Mouse (Mus musculus): ENCODE data around the gene Eef2k. TPM values are rescaled to one million over a fixed set of nuclear protein-coding genes. Genes with fewer than 3 reads are reported as not detected.
"Not testable (repeated sequence)": the region's sequence is repeated elsewhere in the genome, so short reads cannot be mapped to it uniquely, and the experiment has no call there.

Eef2k gene
- polyA plus RNA-seq, 1 experiment from 2014 or later: 20.6 TPM

GRCm38 (mm10) chr7:120897054-120897453 is 54.4 kb downstream of the Eef2k start:
- no peak for ATAC-seq (ENCODE audit: low FRiP score)
- Histone ChIP-seq H3K9ac (no peak overlapping the region), H3K4me1 (peaks cover 6% of the 10 kb centered on the region; the same call in 1 of the 2 replicates), H3K36me3 (replicated peaks) (peaks cover 4% of the 10 kb centered on the region), H3K9me3 (no peaks in the 10 kb centered on the region), H3K27ac (no peak overlapping the region), H3K27me3 (no peaks in the 10 kb centered on the region), H3K4me3 (replicated peaks) (no peak overlapping the region), H3K4me2 (no peak overlapping the region)
- 95% methylated on average over 7 of the region's 7 CpGs for WGBS

DNA sequence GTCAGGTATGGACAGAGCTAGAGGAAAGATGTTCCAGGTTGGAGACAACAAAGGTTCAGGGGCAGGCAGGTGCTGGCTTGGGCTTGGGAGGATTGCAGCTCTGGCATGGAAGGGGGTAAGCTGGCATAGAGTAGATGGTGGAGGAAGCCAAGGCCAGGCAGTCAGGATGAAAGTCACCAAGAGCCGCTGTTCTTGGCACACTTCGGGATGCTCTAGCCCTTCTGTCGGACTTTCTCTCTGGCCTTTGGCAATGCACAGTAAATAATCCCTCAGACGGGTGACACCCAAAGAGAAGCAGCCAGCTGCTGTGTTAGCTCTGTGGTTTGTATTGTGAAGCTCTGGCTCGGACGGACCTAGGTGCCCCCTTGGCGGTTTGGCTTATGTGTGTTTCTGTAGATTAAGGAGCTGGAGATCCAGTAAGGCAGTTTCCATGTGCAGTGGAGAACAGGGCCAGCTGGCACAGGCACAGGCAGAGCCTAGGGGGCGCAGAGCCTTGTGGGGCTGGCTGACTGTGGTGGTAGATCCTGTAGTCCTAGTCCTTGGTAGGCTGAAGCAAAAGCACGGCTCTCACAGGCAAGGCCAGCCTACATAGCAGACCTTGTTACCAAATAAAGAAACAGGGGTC is 55.2 kb downstream of the Eef2k start:
- H3K36me3 ChIP-seq (replicated peaks): peaks cover 4% of the 10 kb centered on the region
- no peaks in the 10 kb centered on the region for H3K27me3 ChIP-seq
- H3K4me2 ChIP-seq: no peak overlapping the region
- H3K27ac ChIP-seq: no peak overlapping the region
- no peaks in the 10 kb centered on the region for H3K9me3 ChIP-seq
- H3K4me3 ChIP-seq (replicated peaks): no peak overlapping the region
- H3K9ac ChIP-seq: no peak overlapping the region
- 88% methylated on average over 9 of the region's 9 CpGs for WGBS
- H3K4me1 ChIP-seq: peaks cover 8% of the 10 kb centered on the region
- ATAC-seq (ENCODE audit: low FRiP score): no peak

GRCm38 (mm10) chr7:120900191-120900590 is 57.6 kb downstream of the Eef2k start:
- peaks cover 16% of the 10 kb centered on the region for H3K4me1 ChIP-seq
- H3K9ac ChIP-seq: no peak overlapping the region
- 64% methylated on average over 4 of the region's 4 CpGs for WGBS
- H3K27me3 ChIP-seq: no peaks in the 10 kb centered on the region
- H3K36me3 ChIP-seq (replicated peaks): peaks cover 4% of the 10 kb centered on the region
- no peaks in the 10 kb centered on the region for H3K9me3 ChIP-seq
- H3K27ac ChIP-seq: no peak overlapping the region
- H3K4me2 ChIP-seq: no peak overlapping the region
- H3K4me3 ChIP-seq (replicated peaks): no peak overlapping the region
- no peak for ATAC-seq (ENCODE audit: low FRiP score)

DNA sequence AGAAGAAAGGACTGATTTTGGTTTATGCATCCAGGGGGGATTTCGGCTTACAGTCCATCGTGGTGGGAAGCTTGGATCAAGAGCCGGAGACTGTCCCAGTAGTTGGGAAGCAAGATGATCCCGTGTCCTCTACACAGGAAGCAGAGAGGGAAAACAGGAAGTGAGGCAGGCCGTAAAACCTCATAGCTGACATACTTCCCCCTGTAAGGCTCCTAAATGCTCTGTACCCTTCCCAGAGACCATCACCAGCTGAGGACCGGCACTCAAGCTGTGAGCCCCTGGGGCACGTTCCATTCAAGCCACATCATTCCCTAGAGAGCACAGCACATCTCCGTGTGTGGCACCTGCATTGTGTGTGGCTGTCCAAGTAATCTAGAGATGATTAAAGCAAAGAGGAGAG is 59.1 kb downstream of the Eef2k start:
- Histone ChIP-seq H3K9me3 (no peaks in the 10 kb centered on the region), H3K4me3 (replicated peaks) (no peak overlapping the region), H3K4me1 (peaks cover 16% of the 10 kb centered on the region), H3K36me3 (replicated peaks) (no peaks in the 10 kb centered on the region; the same call in 1 of the 2 replicates), H3K27me3 (no peaks in the 10 kb centered on the region), H3K27ac (no peak overlapping the region), H3K9ac (no peak overlapping the region), H3K4me2 (no peak overlapping the region)
- ATAC-seq (ENCODE audit: low FRiP score): no peak
- WGBS: 54% methylated on average over 8 of the region's 8 CpGs

DNA sequence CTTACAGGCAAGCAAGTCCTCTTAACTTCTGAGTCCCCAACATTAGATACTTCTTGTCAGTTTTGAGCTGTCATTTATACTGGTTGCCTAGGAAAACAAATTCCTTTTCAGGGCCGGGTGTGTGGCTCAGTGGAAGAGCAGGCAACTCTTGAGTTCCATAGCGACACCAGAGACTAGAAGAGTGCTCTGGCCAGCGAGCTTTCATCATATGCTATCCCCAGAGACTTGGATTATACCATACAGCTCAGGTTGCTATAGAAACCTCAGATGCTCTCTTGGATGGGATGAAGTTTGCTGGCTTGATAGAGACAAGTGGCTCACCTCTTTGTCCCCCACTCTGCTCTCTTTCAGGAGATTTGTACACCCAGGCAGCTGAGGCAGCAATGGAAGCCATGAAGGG is 60.3 kb downstream of the Eef2k start:
- no peak overlapping the region for H3K4me2 ChIP-seq
- no peak overlapping the region for H3K27ac ChIP-seq
- no peaks in the 10 kb centered on the region; the same call in 1 of the 2 replicates for H3K36me3 ChIP-seq (replicated peaks)
- H3K9me3 ChIP-seq: no peaks in the 10 kb centered on the region
- 0 out of 2 replicates have a peak, but pooled peaks have one; percentile 44 for ATAC-seq (ENCODE audit: low FRiP score)
- no peaks in the 10 kb centered on the region for H3K27me3 ChIP-seq
- WGBS: 50% methylated on average over 3 of the region's 3 CpGs
- no peak overlapping the region for H3K9ac ChIP-seq
- H3K4me3 ChIP-seq (replicated peaks): no peak overlapping the region
- peaks cover 16% of the 10 kb centered on the region for H3K4me1 ChIP-seq

DNA sequence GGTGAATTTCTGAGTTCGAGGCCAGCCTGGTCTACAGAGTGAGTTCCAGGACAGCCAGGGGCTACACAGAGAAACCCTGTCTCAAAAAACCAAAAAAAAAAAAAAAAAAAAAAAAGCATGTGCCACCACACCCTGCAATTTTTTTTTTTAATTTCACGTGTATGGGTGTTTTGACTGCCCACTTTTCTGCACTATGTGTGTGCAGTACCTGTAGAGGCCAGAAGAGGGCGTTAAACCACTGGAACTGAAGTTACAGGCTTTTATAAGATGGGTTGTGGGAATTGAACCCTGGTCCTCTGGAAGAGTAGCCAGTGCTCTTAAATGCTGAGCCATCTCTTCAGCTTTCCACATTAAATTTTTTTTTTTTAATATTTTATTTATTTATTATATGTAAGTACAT is 67.5 kb downstream of the Eef2k start:
- WGBS: 70% methylated on average over 3 of the region's 3 CpGs
- H3K9ac ChIP-seq; H3K4me3 ChIP-seq (replicated peaks); H3K4me2 ChIP-seq; H3K36me3 ChIP-seq (replicated peaks); H3K4me1 ChIP-seq; H3K27ac ChIP-seq; H3K9me3 ChIP-seq; H3K27me3 ChIP-seq; ATAC-seq (ENCODE audit: low FRiP score): not testable (repeated sequence)

GRCm38 (mm10) chr7:120911268-120911667 is 68.6 kb downstream of the Eef2k start:
- ATAC-seq (ENCODE audit: low FRiP score): not testable (repeated sequence)

GRCm38 (mm10) chr7:120913332-120913731 is 70.7 kb downstream of the Eef2k start:
- 37% methylated on average over 1 of the region's 1 CpGs for WGBS
- Histone ChIP-seq H3K4me1 (no peaks in the 10 kb centered on the region; the same call in 1 of the 2 replicates), H3K36me3 (replicated peaks) (no peaks in the 10 kb centered on the region), H3K4me2 (no peak overlapping the region), H3K9ac (no peak overlapping the region), H3K9me3 (no peaks in the 10 kb centered on the region), H3K27me3 (no peaks in the 10 kb centered on the region), H3K27ac (no peak overlapping the region), H3K4me3 (replicated peaks) (no peak overlapping the region)
- no peak for ATAC-seq (ENCODE audit: low FRiP score)

More at GRCm38 (mm10) chr7:120911268-120911667, 68.6 kb downstream of the Eef2k start:
- WGBS: 86% methylated on average over 6 of the region's 6 CpGs
- H3K27me3 ChIP-seq; H3K4me1 ChIP-seq; H3K27ac ChIP-seq; H3K4me2 ChIP-seq; H3K36me3 ChIP-seq (replicated peaks); H3K4me3 ChIP-seq (replicated peaks); H3K9me3 ChIP-seq; H3K9ac ChIP-seq: not testable (repeated sequence)

DNA sequence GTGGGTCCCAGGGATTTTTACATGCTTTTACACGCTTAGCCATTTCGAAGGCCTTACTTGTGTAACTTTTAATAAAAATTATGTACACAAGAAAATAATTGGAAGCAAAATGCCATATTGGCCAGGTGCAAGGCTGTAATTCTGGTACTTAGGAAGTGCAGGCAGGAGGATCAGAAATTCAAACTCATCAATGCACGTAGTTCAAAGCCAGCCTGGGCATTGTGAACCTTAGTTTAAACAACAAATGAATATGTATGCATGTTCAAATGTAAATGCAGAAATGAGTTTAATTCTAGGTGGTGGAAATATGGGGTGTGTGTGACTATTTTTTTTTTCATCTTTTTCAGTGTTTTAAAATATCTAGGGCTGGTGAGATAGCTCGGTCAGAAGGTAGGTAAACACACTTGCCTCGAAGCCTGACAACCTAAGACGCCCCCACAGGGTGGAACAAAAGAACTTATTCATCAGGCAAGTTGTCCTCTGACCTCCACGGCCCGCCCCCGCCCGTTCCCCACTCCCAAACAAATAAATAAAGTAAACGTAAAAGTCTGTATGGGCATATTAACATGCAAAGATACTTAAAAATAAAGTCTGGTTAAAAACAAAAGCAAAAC is 73.7 kb downstream of the Eef2k start:
- WGBS: 25% methylated on average over 11 of the region's 11 CpGs

DNA sequence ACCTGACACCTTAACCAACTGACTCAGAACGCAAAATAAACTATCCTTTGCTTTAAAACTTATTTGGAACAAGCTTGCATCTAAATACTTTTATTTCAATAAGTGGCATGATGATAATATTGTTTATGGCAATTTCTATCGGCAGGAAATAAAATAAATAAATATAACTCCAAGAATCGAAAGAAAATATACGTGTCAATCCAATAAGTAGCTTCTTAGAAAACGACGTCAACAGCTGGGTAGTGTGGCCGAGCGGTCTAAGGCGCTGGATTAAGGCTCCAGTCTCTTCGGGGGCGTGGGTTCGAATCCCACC is 74.6 kb downstream of the Eef2k start:
- 9% methylated on average over 12 of the region's 12 CpGs for WGBS
- H3K27me3 ChIP-seq: no peaks in the 10 kb centered on the region
- H3K4me2 ChIP-seq: no peak overlapping the region; the same call in none of the 2 replicates
- peak overlapping the region; percentile 98 for H3K4me3 ChIP-seq (replicated peaks)
- H3K27ac ChIP-seq: no peak overlapping the region
- H3K9me3 ChIP-seq: no peaks in the 10 kb centered on the region
- ATAC-seq (ENCODE audit: low FRiP score): peak; percentile 90
- no peak overlapping the region for H3K9ac ChIP-seq
- peaks cover 14% of the 10 kb centered on the region for H3K4me1 ChIP-seq
- H3K36me3 ChIP-seq (replicated peaks): no peaks in the 10 kb centered on the region

More for the DNA sequence above, 73.7 kb downstream of the Eef2k start:
- Histone ChIP-seq H3K27ac (no peak overlapping the region), H3K36me3 (replicated peaks) (no peaks in the 10 kb centered on the region), H3K9me3 (no peaks in the 10 kb centered on the region), H3K27me3 (no peaks in the 10 kb centered on the region), H3K4me1 (peaks cover 14% of the 10 kb centered on the region), H3K9ac (no peak overlapping the region), H3K4me2 (no peak overlapping the region), H3K4me3 (replicated peaks) (no peak overlapping the region)
- no peak for ATAC-seq (ENCODE audit: low FRiP score)

GRCm38 (mm10) chr7:120917592-120918461 is 75.2 kb downstream of the Eef2k start, which contains the start of gene Polr3e:
Gene Polr3e, plus strand, starts transcription at chr7:120917744.
- Histone ChIP-seq H3K4me1 (peaks cover 14% of the 10 kb centered on the region), H3K9ac (peak within 1 kb of the TSS; percentile 93), H3K9me3 (no peaks in the 10 kb centered on the region), H3K27ac (peak within 1 kb of the TSS; percentile 85), H3K4me2 (peak within 1 kb of the TSS; percentile 65), H3K4me3 (replicated peaks) (peak within 1 kb of the TSS; percentile 98), H3K36me3 (replicated peaks) (peaks cover 4% of the 10 kb centered on the region), H3K27me3 (no peaks in the 10 kb centered on the region)
- under 1% methylated on average over 96 of the region's 102 CpGs for WGBS
- peak; percentile 95 for ATAC-seq (ENCODE audit: low FRiP score)

- Histone ChIP-seq H3K27me3 (no peaks in the 10 kb centered on the region), H3K36me3 (replicated peaks) (peaks cover 11% of the 10 kb centered on the region), H3K9ac (peak overlapping the region; percentile 93), H3K4me2 (peak overlapping the region; percentile 65), H3K27ac (peak overlapping the region; percentile 85), H3K4me3 (replicated peaks) (peak overlapping the region; percentile 98), H3K4me1 (peaks cover 14% of the 10 kb centered on the region), H3K9me3 (no peaks in the 10 kb centered on the region)
- peak; percentile 64 for ATAC-seq (ENCODE audit: low FRiP score)
- WGBS: 6% methylated on average over 10 of the region's 10 CpGs
Measured at GRCm38 (mm10) chr7:120918526-120918962, 75.9 kb downstream of the Eef2k start.
